Mouse (Mus musculus): ENCODE data around the gene Gm853.

Gene Gm853

GRCm38 (mm10) chr4:130215392-130215791 is 6.8 kb downstream of the Gm853 start:
- intact Hi-C loops (cut with DNase I), result no loop called here

GRCm38 (mm10) chr4:130213857-130214256 is 8.3 kb downstream of the Gm853 start:
- intact Hi-C loops (cut with DNase I), result no loop called here

GRCm38 (mm10) chr4:130213197-130213596 is 9.0 kb downstream of the Gm853 start:
- intact Hi-C loops (cut with DNase I), result no loop called here

- intact Hi-C loops (cut with DNase I), result no loop called here
These were observed 9.8 kb downstream of the Gm853 start for GRCm38 (mm10) chr4:130212421-130212820.

GRCm38 (mm10) chr4:130211870-130212269 is 10.3 kb downstream of the Gm853 start:
- intact Hi-C loops (cut with DNase I), result no loop called here

- intact Hi-C loops (cut with DNase I), result loop anchor here (1.0 to 5.0 kb wide), 2 partner anchors 47 to 93 kb away; no protein-coding TSS in a partner anchor
These were observed 23.2 kb downstream of the Gm853 start for GRCm38 (mm10) chr4:130198694-130199670.

GRCm38 (mm10) chr4:130196542-130196941 is 25.7 kb downstream of the Gm853 start:
- intact Hi-C loops (cut with DNase I), result loop anchor here (5.0 kb wide), 1 partner anchor 96 kb away; no protein-coding TSS in a partner anchor

- intact Hi-C loops (cut with DNase I), result loop anchor here (5.0 kb wide), 1 partner anchor 96 kb away; no protein-coding TSS in a partner anchor
These were observed 26.3 kb downstream of the Gm853 start for GRCm38 (mm10) chr4:130195924-130196323.

GRCm38 (mm10) chr4:130192266-130192665 is 29.9 kb downstream of the Gm853 start:
- intact Hi-C loops (cut with DNase I), result no loop called here

- intact Hi-C loops (cut with DNase I), result loop anchor here (1.0 to 5.0 kb wide), 2 partner anchors 50 to 152 kb away; partner anchors contain the start of gene Hcrtr1
These were observed 32.6 kb downstream of the Gm853 start for GRCm38 (mm10) chr4:130189606-130190005.

- intact Hi-C loops (cut with DNase I), result loop anchor here (1.0 to 5.0 kb wide), 2 partner anchors 50 to 152 kb away; partner anchors contain the start of gene Hcrtr1
These were observed 33.3 kb downstream of the Gm853 start for GRCm38 (mm10) chr4:130188806-130189297.

GRCm38 (mm10) chr4:130186891-130187290 is 35.3 kb downstream of the Gm853 start:
- intact Hi-C loops (cut with DNase I), result loop anchor here (5.0 kb wide), 1 partner anchor 150 kb away; no protein-coding TSS in a partner anchor

GRCm38 (mm10) chr4:130186450-130186849 is 35.8 kb downstream of the Gm853 start:
- intact Hi-C loops (cut with DNase I), result loop anchor here (5.0 kb wide), 1 partner anchor 149 kb away; no protein-coding TSS in a partner anchor

- intact Hi-C loops (cut with DNase I), result no loop called here
These were observed 38.3 kb downstream of the Gm853 start for GRCm38 (mm10) chr4:130183879-130184278.

GRCm38 (mm10) chr4:130183023-130183422 is 39.2 kb downstream of the Gm853 start:
- intact Hi-C loops (cut with DNase I), result no loop called here

- intact Hi-C loops (cut with DNase I), result no loop called here
These were observed 40.3 kb downstream of the Gm853 start for GRCm38 (mm10) chr4:130181886-130182285.

GRCm38 (mm10) chr4:130180909-130181602 is 41.1 kb downstream of the Gm853 start:
- intact Hi-C loops (cut with DNase I), result no loop called here

GRCm38 (mm10) chr4:130179876-130180275 is 42.3 kb downstream of the Gm853 start:
- intact Hi-C loops (cut with DNase I), result no loop called here

GRCm38 (mm10) chr4:130177536-130177935 is 44.7 kb downstream of the Gm853 start:
- intact Hi-C loops (cut with DNase I), result no loop called here

GRCm38 (mm10) chr4:130177087-130177486 is 45.1 kb downstream of the Gm853 start:
- intact Hi-C loops (cut with DNase I), result no loop called here

- intact Hi-C loops (cut with DNase I), result no loop called here
These were observed 46.0 kb downstream of the Gm853 start for GRCm38 (mm10) chr4:130176156-130176720.
